Mouse (Mus musculus) small intestine, adult 2 months (tissue): Measurements from ENCODE around the gene Slc25a28. TPM values are rescaled to one million over a fixed set of nuclear protein-coding genes. Genes with fewer than 3 reads are reported as not detected.

ENCODE experiments used
- H3K27ac ChIP-seq: fragments of 200-500 bp; 2 replicates; pipeline ENCODE4 v1.5.1; 2012; ENCODE audit warnings: low read depth, low read length, control low read depth, inconsistent platforms; ENCODE audit not compliant: insufficient read depth
- H3K27me3 ChIP-seq: fragments of 200-500 bp; 2 replicates; pipeline ENCODE4 v1.6.1; 2012; ENCODE audit warnings: mild to moderate bottlenecking, moderate library complexity, low read length, inconsistent platforms; ENCODE audit not compliant: control insufficient read depth, insufficient read depth
- H3K36me3 ChIP-seq: fragments of 200-500 bp; 2 replicates; pipeline ENCODE4 v1.6.1; 2012; ENCODE audit warnings: mild to moderate bottlenecking, low read length, control low read depth, inconsistent platforms; ENCODE audit not compliant: control insufficient read depth, insufficient read depth
- H3K4me1 ChIP-seq: fragments of 200-500 bp; 2 replicates; pipeline ENCODE4 v1.6.1; 2012; ENCODE audit warnings: low read length, inconsistent platforms, mixed read lengths; ENCODE audit not compliant: control insufficient read depth, insufficient read depth, insufficient read length
- H3K4me3 ChIP-seq: fragments of 200-500 bp; 2 replicates; pipeline ENCODE4 v1.5.1; 2012; ENCODE audit warnings: low read depth, mild to moderate bottlenecking, control low read depth, inconsistent platforms, low read length, moderate library complexity
- CTCF ChIP-seq: fragments of 200-500 bp; IDR thresholded peaks from 2 replicates; pipeline ENCODE4 v1.5.1; 2012; ENCODE audit warnings: low read depth, mild to moderate bottlenecking, control low read depth, inconsistent platforms, low read length, moderate library complexity, mixed read lengths; ENCODE audit not compliant: insufficient replicate concordance, insufficient read length; ENCODE audit errors: extremely low read depth
- POLR2A ChIP-seq: fragments of 200-500 bp; IDR thresholded peaks from 2 replicates; pipeline ENCODE4 v1.6.1; 2012; ENCODE audit warnings: low read depth, mild to moderate bottlenecking, control low read depth, inconsistent platforms, low read length, moderate library complexity
- WGBS: fragments of 180-500 bp; shearing (Covaris S2); methylation state at CpG from one replicate; pipeline ENCODE4 v1.1.7; 2018; 5-methylcytosine and 5-hydroxymethylcytosine counted together
- polyA plus RNA-seq: library from polyadenylated mRNA; depleted of rRNA; stranded (reverse); fragments of >200 nt; gene quantifications from 2 replicates; pipeline ENCODE4 v1.2.3, GENCODE M21; 2012; rRNA removed

Slc25a28 gene
- polyA plus RNA-seq, 1 experiment, result 74.2 TPM

GRCm38 (mm10) chr19:43614341-43615073 lies 60.2 kb downstream of the Slc25a28 start:
- TF ChIP-seq CTCF (no peak), POLR2A (no peak)
- Histone ChIP-seq H3K36me3 (peaks cover 4% of the 10 kb centered on the region; the same call in 1 of the 2 replicates), H3K27ac (peak overlapping the region; percentile 65), H3K27me3 (peaks cover 92% of the 10 kb centered on the region), H3K4me1 (peaks cover 17% of the 10 kb centered on the region), H3K4me3 (peak overlapping the region; percentile 59)
- under 1% methylated on average over 92 of the region's 92 CpGs for WGBS

Other genes with a start within 250 kb of the Slc25a28 start
- 0.55 and 0.69 TPM in 2 replicates for gene Cnnm1, start 234.4 kb downstream of the Slc25a28 start, polyA plus RNA-seq
- gene Got1, start 150.3 kb downstream of the Slc25a28 start, polyA plus RNA-seq, result 36.0 and 41.3 TPM in 2 replicates
- gene Nkx2-3, start 62.6 kb downstream of the Slc25a28 start, polyA plus RNA-seq, result 12.3 and 24.9 TPM in 2 replicates
- gene Entpd7, start 14.8 kb upstream of the Slc25a28 start, polyA plus RNA-seq, result 16.3 and 23.3 TPM in 2 replicates
- 1.3 and 4.1 TPM in 2 replicates for gene Cutc, start 78.1 kb upstream of the Slc25a28 start, polyA plus RNA-seq
- gene Cox15, start 78.1 kb upstream of the Slc25a28 start, polyA plus RNA-seq, result 6.5 and 9.8 TPM in 2 replicates
- 25.3 and 49.5 TPM in 2 replicates for gene Abcc2, start 107.3 kb upstream of the Slc25a28 start, polyA plus RNA-seq